Comparison of ENCODE assay signal across 18 mouse cellular contexts in genomic region chr19:4011086-4011485, GRCm38 (mm10). TPM values are rescaled to one million over a fixed set of nuclear protein-coding genes. Genes with fewer than 3 reads are reported as not detected.
DNase-seq lines count a peak whose midpoint lies in the region; ATAC-seq and TF ChIP-seq lines count a peak whose summit lies in the region.
"Had no signal": no experiment of that assay in that cellular context is flagged by ENCODE, and none has a peak within 500 bp of the region (broad histone marks: within the 10 kb centered on the region; RNA-seq: fewer than 3 reads in every experiment).

No protein-coding gene starts in this region.

- H3K9ac ChIP-seq in intestine, embryonic 15.5 days = no peak overlapping the region
- no peak overlapping the region for H3K9ac ChIP-seq in intestine, postnatal 0 days (ENCODE audit: low read depth, low read length)
- peak overlapping the region; percentile 86 for H3K9ac ChIP-seq in liver, embryonic 13.5 days

- peak overlapping the region; percentile 60; the same call in 1 of the 2 replicates for H3K4me2 ChIP-seq in intestine, embryonic 15.5 days (replicated peaks)
- H3K4me2 ChIP-seq in intestine, postnatal 0 days (replicated peaks; ENCODE audit: low read depth) = no peak overlapping the region
- H3K4me2 ChIP-seq in liver, embryonic 13.5 days = peak overlapping the region; percentile 69

- H3K4me1 ChIP-seq in intestine, embryonic 15.5 days (replicated peaks) = peaks cover 8% of the 10 kb centered on the region; the same call in 1 of the 2 replicates
- no peaks in the 10 kb centered on the region for H3K4me1 ChIP-seq in intestine, postnatal 0 days (replicated peaks; ENCODE audit: control insufficient read depth, insufficient read depth, low read length)
- peaks cover 31% of the 10 kb centered on the region for H3K4me1 ChIP-seq in embryonic facial prominence, embryonic 10.5 days
- H3K4me1 ChIP-seq in liver, embryonic 13.5 days (replicated peaks) = peaks cover 45% of the 10 kb centered on the region

- H3K27me3 ChIP-seq in intestine, embryonic 15.5 days (replicated peaks) = no peaks in the 10 kb centered on the region
- no peaks in the 10 kb centered on the region for H3K27me3 ChIP-seq in intestine, postnatal 0 days (replicated peaks; ENCODE audit: control insufficient read depth, insufficient read depth, low read length)
- H3K27me3 ChIP-seq in embryonic facial prominence, embryonic 10.5 days (replicated peaks; ENCODE audit: low read depth, poor library complexity, severe bottlenecking) = no peaks in the 10 kb centered on the region
- no peaks in the 10 kb centered on the region for H3K27me3 ChIP-seq in liver, embryonic 13.5 days
- H3K27me3 ChIP-seq: hindbrain, embryonic 15.5 days had no signal

- no peak for ATAC-seq in intestine, embryonic 15.5 days
- no peak for ATAC-seq in intestine, postnatal 0 days
- no peak for ATAC-seq in liver, embryonic 13.5 days (ENCODE audit: low read depth)

- no peaks in the 10 kb centered on the region for H3K9me3 ChIP-seq in intestine, embryonic 15.5 days
- no peaks in the 10 kb centered on the region for H3K9me3 ChIP-seq in intestine, postnatal 0 days (ENCODE audit: control insufficient read depth)
- H3K9me3 ChIP-seq in embryonic facial prominence, embryonic 10.5 days = no peaks in the 10 kb centered on the region
- no peaks in the 10 kb centered on the region for H3K9me3 ChIP-seq in liver, embryonic 13.5 days (replicated peaks)
- H3K9me3 ChIP-seq: hindbrain, embryonic 15.5 days had no signal

- WGBS in intestine, embryonic 15.5 days = 93% methylated on average over 5 of the region's 5 CpGs
- WGBS in intestine, postnatal 0 days = 94% methylated on average over 5 of the region's 5 CpGs
- WGBS in embryonic facial prominence, embryonic 10.5 days = 93% methylated on average over 5 of the region's 5 CpGs
- WGBS in liver, embryonic 13.5 days (ENCODE audit: insufficient replicate concordance) = 86% methylated on average over 5 of the region's 5 CpGs

- DNase-seq in gastrocnemius, adult 2 months = no peak
- no peak for DNase-seq in gastrocnemius, postnatal 4 days (ENCODE audit: low spot score in 2 of 2)
- no peak for DNase-seq in embryonic facial prominence, embryonic 10.5 days (ENCODE audit: low spot score)
- DNase-seq in liver, embryonic 13.5 days = no peak
- no peak for DNase-seq in frontal cortex, adult 2 months (ENCODE audit: extremely low spot score in 1 of 2, low spot score in 1 of 2)
- DNase-seq in adrenal gland, postnatal 14 days = no peak
- DNase-seq: adrenal gland, postnatal 10 days; gastrocnemius, postnatal 36 days; kidney, adult 9 months; lung, embryonic 14.5 days had no signal

- intact Hi-C loops in gastrocnemius, adult 2 months (cut with DNase I) = no loop called here

- no peak for TF ChIP-seq CTCF in gastrocnemius, adult 2 months (IDR thresholded peaks at IDR 0.05)
- TF ChIP-seq CTCF in intestine, postnatal 0 days (IDR thresholded peaks at IDR 0.05; ENCODE audit: low read depth) = no peak

- H3K36me3 ChIP-seq in intestine, embryonic 15.5 days = peaks cover 27% of the 10 kb centered on the region
- H3K36me3 ChIP-seq in intestine, postnatal 0 days (ENCODE audit: control insufficient read depth, insufficient read depth) = peaks cover 44% of the 10 kb centered on the region
- H3K36me3 ChIP-seq in embryonic facial prominence, embryonic 10.5 days (replicated peaks) = peaks cover 49% of the 10 kb centered on the region
- H3K36me3 ChIP-seq in liver, embryonic 13.5 days = peaks cover 49% of the 10 kb centered on the region

- peak overlapping the region; percentile 99 for H3K4me3 ChIP-seq in gastrocnemius, adult 2 months
- H3K4me3 ChIP-seq in intestine, embryonic 15.5 days (replicated peaks) = no peak overlapping the region
- no peak overlapping the region for H3K4me3 ChIP-seq in intestine, postnatal 0 days (ENCODE audit: low read depth, low read length)
- peak overlapping the region; percentile 86; the same call in 1 of the 2 replicates for H3K4me3 ChIP-seq in embryonic facial prominence, embryonic 10.5 days
- H3K4me3 ChIP-seq in liver, embryonic 13.5 days (replicated peaks) = peak overlapping the region; percentile 85

- H3K27ac ChIP-seq in gastrocnemius, adult 2 months = 0 out of 2 replicates have a peak overlapping the region, but pooled peaks have one; percentile 13
- H3K27ac ChIP-seq in intestine, embryonic 15.5 days = no peak overlapping the region
- no peak overlapping the region for H3K27ac ChIP-seq in intestine, postnatal 0 days (ENCODE audit: low read depth, low read length)
- H3K27ac ChIP-seq in embryonic facial prominence, embryonic 10.5 days (replicated peaks) = no peak overlapping the region
- H3K27ac ChIP-seq in liver, embryonic 13.5 days = peak overlapping the region; percentile 80; the same call in 1 of the 2 replicates
- H3K27ac ChIP-seq: hindbrain, embryonic 15.5 days had no signal

RNA-seq across cellular contexts. Expression of gene Ndufv1, which starts 1.5 kb away (rescaled TPM):
- total RNA-seq in gastrocnemius, adult 2 months (2021) = 100 to 1,000 TPM; 399 to 553 TPM
- total RNA-seq in gastrocnemius, postnatal 4 days (2021) = 100 to 1,000 TPM; 314 to 350 TPM
- polyA plus RNA-seq in intestine, embryonic 15.5 days (2015; fragmentation: Nextera tagmentation; extraction: Ambion mirVana) = 241 and 274 TPM in 2 replicates
- polyA plus RNA-seq in intestine, postnatal 0 days (2015; fragmentation: Nextera tagmentation; extraction: Ambion mirVana) = 244 and 255 TPM in 2 replicates
- polyA plus RNA-seq in embryonic facial prominence, embryonic 10.5 days (2016; fragmentation: Nextera tagmentation; extraction: Ambion mirVana) = 211 and 217 TPM in 2 replicates
- 171 and 174 TPM in 2 replicates for polyA plus RNA-seq in liver, embryonic 13.5 days (2015; fragmentation: Nextera tagmentation; extraction: Ambion mirVana)
- 248 and 270 TPM in 2 replicates for polyA plus RNA-seq in frontal cortex, adult 2 months (2012; rRNA removed)
- 604 and 685 TPM in 2 replicates for total RNA-seq in adrenal gland, postnatal 14 days (2021)

RNA-seq across cellular contexts. Expression of gene Doc2g, which starts 8.0 kb away (rescaled TPM):
- total RNA-seq in gastrocnemius, adult 2 months (2021) = 1 to 10 TPM in 1 of 2 experiments, under 1 TPM in 1; 0.56 to 2.6 TPM
- total RNA-seq in gastrocnemius, postnatal 4 days (2021) = 1 to 10 TPM; 1.1 to 2.4 TPM
- polyA plus RNA-seq in intestine, embryonic 15.5 days (2015; fragmentation: Nextera tagmentation; extraction: Ambion mirVana) = 2.8 and 3.8 TPM in 2 replicates
- 0.64 and 0.89 TPM in 2 replicates for polyA plus RNA-seq in intestine, postnatal 0 days (2015; fragmentation: Nextera tagmentation; extraction: Ambion mirVana)
- polyA plus RNA-seq in embryonic facial prominence, embryonic 10.5 days (2016; fragmentation: Nextera tagmentation; extraction: Ambion mirVana) = 4.7 and 5.7 TPM in 2 replicates
- polyA plus RNA-seq in liver, embryonic 13.5 days (2015; fragmentation: Nextera tagmentation; extraction: Ambion mirVana) = 0.80 and 0.82 TPM in 2 replicates
- polyA plus RNA-seq in frontal cortex, adult 2 months (2012; rRNA removed) = 287 and 325 TPM in 2 replicates
- 1.6 and 2.8 TPM in 2 replicates for total RNA-seq in adrenal gland, postnatal 14 days (2021)

RNA-seq across cellular contexts. Expression of gene Gm49405, which starts 10.7 kb away (rescaled TPM):
- total RNA-seq in gastrocnemius, adult 2 months (2021) = under 1 TPM; 0.33 to 0.56 TPM
- under 1 TPM; 0.49 to 0.74 TPM for total RNA-seq in gastrocnemius, postnatal 4 days (2021)
- 2.1 and 2.6 TPM in 2 replicates for polyA plus RNA-seq in intestine, embryonic 15.5 days (2015; fragmentation: Nextera tagmentation; extraction: Ambion mirVana)
- polyA plus RNA-seq in intestine, postnatal 0 days (2015; fragmentation: Nextera tagmentation; extraction: Ambion mirVana) = 0.42 and 0.44 TPM in 2 replicates
- 4.5 and 4.6 TPM in 2 replicates for polyA plus RNA-seq in embryonic facial prominence, embryonic 10.5 days (2016; fragmentation: Nextera tagmentation; extraction: Ambion mirVana)
- polyA plus RNA-seq in liver, embryonic 13.5 days (2015; fragmentation: Nextera tagmentation; extraction: Ambion mirVana) = 0.55 and 0.59 TPM in 2 replicates
- 6.3 TPM in 2 replicates for polyA plus RNA-seq in frontal cortex, adult 2 months (2012; rRNA removed)
- 0.89 and 1.7 TPM in 2 replicates for total RNA-seq in adrenal gland, postnatal 14 days (2021)

RNA-seq across cellular contexts. Expression of gene Nudt8, which starts 10.7 kb away (rescaled TPM):
- 10 to 100 TPM; 19.2 to 31.9 TPM for total RNA-seq in gastrocnemius, adult 2 months (2021)
- 10 to 100 TPM; 18.5 to 19.0 TPM for total RNA-seq in gastrocnemius, postnatal 4 days (2021)
- polyA plus RNA-seq in intestine, embryonic 15.5 days (2015; fragmentation: Nextera tagmentation; extraction: Ambion mirVana) = 33.8 and 35.9 TPM in 2 replicates
- polyA plus RNA-seq in intestine, postnatal 0 days (2015; fragmentation: Nextera tagmentation; extraction: Ambion mirVana) = 31.7 and 32.9 TPM in 2 replicates
- polyA plus RNA-seq in embryonic facial prominence, embryonic 10.5 days (2016; fragmentation: Nextera tagmentation; extraction: Ambion mirVana) = 30.6 and 31.6 TPM in 2 replicates
- polyA plus RNA-seq in liver, embryonic 13.5 days (2015; fragmentation: Nextera tagmentation; extraction: Ambion mirVana) = 13.8 and 15.9 TPM in 2 replicates
- 7.1 and 8.4 TPM in 2 replicates for polyA plus RNA-seq in frontal cortex, adult 2 months (2012; rRNA removed)
- total RNA-seq in adrenal gland, postnatal 14 days (2021) = 41.1 and 49.2 TPM in 2 replicates

RNA-seq across cellular contexts. Expression of gene Tbx10, which starts 18.5 kb away (rescaled TPM):
- total RNA-seq in gastrocnemius, adult 2 months (2021) = not detected
- total RNA-seq in gastrocnemius, postnatal 4 days (2021) = not detected
- 0.35 and 0.38 TPM in 2 replicates for polyA plus RNA-seq in intestine, embryonic 15.5 days (2015; fragmentation: Nextera tagmentation; extraction: Ambion mirVana)
- 0.59 and 0.61 TPM in 2 replicates for polyA plus RNA-seq in intestine, postnatal 0 days (2015; fragmentation: Nextera tagmentation; extraction: Ambion mirVana)
- 0.21 and 1.0 TPM in 2 replicates for polyA plus RNA-seq in embryonic facial prominence, embryonic 10.5 days (2016; fragmentation: Nextera tagmentation; extraction: Ambion mirVana)
- 0.47 and 0.54 TPM in 2 replicates for polyA plus RNA-seq in liver, embryonic 13.5 days (2015; fragmentation: Nextera tagmentation; extraction: Ambion mirVana)
- not detected in 2 replicates for polyA plus RNA-seq in frontal cortex, adult 2 months (2012; rRNA removed)
- not detected in 2 replicates for total RNA-seq in adrenal gland, postnatal 14 days (2021)
- total RNA-seq: adrenal gland, postnatal 10 days; common myeloid progenitor, adult 5-6 weeks; gastrocnemius, postnatal 36 days; left cerebral cortex, postnatal 10 days; megakaryocyte, adult 5-6 weeks; MEL had no signal
- polyA plus RNA-seq: lung, embryonic 14.5 days; neural tube, embryonic 11.5 days had no signal

Comparison
In these comparisons a context has a peak if more than half of its experiments do, and no peak if none do; other contexts are left out.
1. H3K27ac ChIP-seq: peak in gastrocnemius, adult 2 months (single experiment) and liver, embryonic 13.5 days (single experiment); none in intestine, embryonic 15.5 days (single experiment), intestine, postnatal 0 days (single experiment) and embryonic facial prominence, embryonic 10.5 days (single experiment).
2. H3K4me3 ChIP-seq: peak in gastrocnemius, adult 2 months (single experiment), embryonic facial prominence, embryonic 10.5 days (single experiment) and liver, embryonic 13.5 days (single experiment); none in intestine, embryonic 15.5 days (single experiment) and intestine, postnatal 0 days (single experiment).
3. RNA of gene Doc2g, which starts 8.0 kb away (polyA plus RNA-seq): 287 to 325 TPM in frontal cortex, adult 2 months; 4.7 to 5.7 TPM in embryonic facial prominence, embryonic 10.5 days, 2.8 to 3.8 TPM in intestine, embryonic 15.5 days, 0.80 to 0.82 TPM in liver, embryonic 13.5 days and 0.64 to 0.89 TPM in intestine, postnatal 0 days; every median in the first group is over 10 times any median in the second.